Mouse (Mus musculus): ENCODE measurements around the gene Ap5m1.
"Not testable (repeated sequence)": the region's sequence is repeated elsewhere in the genome, so short reads cannot be mapped to it uniquely, and the experiment has no call there.

Ap5m1 gene

GRCm38 (mm10) chr14:49065529-49066273, at the start of gene Ap5m1:
Gene Ap5m1, plus strand, starts transcription at chr14:49066097.
- DNase-seq, result no peak

- no peak for DNase-seq
Observed at GRCm38 (mm10) chr14:49019765-49020164, 46.1 kb upstream of the Ap5m1 start.

GRCm38 (mm10) chr14:49027040-49027778, 38.7 kb upstream of the Ap5m1 start:
- peak; percentile 74 for DNase-seq

- no peak for DNase-seq
Observed at GRCm38 (mm10) chr14:49027779-49028368, 38.0 kb upstream of the Ap5m1 start.

GRCm38 (mm10) chr14:49028991-49029390, 36.9 kb upstream of the Ap5m1 start:
- DNase-seq, result no peak

- no peak for DNase-seq
Observed at GRCm38 (mm10) chr14:49045610-49046009, 20.3 kb upstream of the Ap5m1 start.

GRCm38 (mm10) chr14:49049492-49049891, 16.4 kb upstream of the Ap5m1 start:
- DNase-seq, result no peak

- DNase-seq, result no peak
Observed at GRCm38 (mm10) chr14:49063838-49064237, 2.1 kb upstream of the Ap5m1 start.

GRCm38 (mm10) chr14:49066274-49066823, 452 bp downstream of the Ap5m1 start, which contains the start of gene Exoc5:
Gene Exoc5, minus strand, starts transcription at chr14:49066653.
- peak; percentile 98 for DNase-seq

- DNase-seq, result no peak
Observed at GRCm38 (mm10) chr14:49072837-49073236, 6.9 kb downstream of the Ap5m1 start.

GRCm38 (mm10) chr14:49073896-49074295, 8.0 kb downstream of the Ap5m1 start:
- no peak for DNase-seq

- DNase-seq, result no peak
Observed at GRCm38 (mm10) chr14:49074361-49074760, 8.5 kb downstream of the Ap5m1 start.

- no peak for DNase-seq
Observed at GRCm38 (mm10) chr14:49078820-49079219, 12.9 kb downstream of the Ap5m1 start.

GRCm38 (mm10) chr14:49086522-49086921, 20.6 kb downstream of the Ap5m1 start:
- peak; percentile 51 for DNase-seq

GRCm38 (mm10) chr14:49088155-49089048, 22.5 kb downstream of the Ap5m1 start:
- DNase-seq, result peak; percentile 56

GRCm38 (mm10) chr14:49089461-49090058, 23.7 kb downstream of the Ap5m1 start:
- no peak for DNase-seq

GRCm38 (mm10) chr14:49090102-49090501, 24.2 kb downstream of the Ap5m1 start:
- no peak for DNase-seq

- no peak for DNase-seq
Observed at GRCm38 (mm10) chr14:49091277-49091676, 25.4 kb downstream of the Ap5m1 start.

GRCm38 (mm10) chr14:49091755-49092154, 25.9 kb downstream of the Ap5m1 start:
- DNase-seq, result not testable (repeated sequence)

- DNase-seq, result peak; percentile 71
Observed at GRCm38 (mm10) chr14:49118381-49118780, 52.5 kb downstream of the Ap5m1 start.

GRCm38 (mm10) chr14:49121723-49122122, 55.8 kb downstream of the Ap5m1 start:
- DNase-seq, result no peak

Data from kidney, postnatal 14 days (tissue).